Mouse (Mus musculus) embryonic facial prominence, embryonic 12.5 days (tissue): ENCODE results near the gene Acsm4. TPM values are rescaled to one million over a fixed set of nuclear protein-coding genes. Genes with fewer than 3 reads are reported as not detected.

Experiments used
- polyA plus RNA-seq: library from polyadenylated mRNA; unstranded; fragments of >200 nt; fragmentation: Nextera tagmentation; extraction: Ambion mirVana; gene quantifications from 2 replicates; pipeline ENCODE4 v1.2.1, GENCODE M21; 2016

Gene Acsm4
- polyA plus RNA-seq, 1 experiment from 2014 or later, result 5.3 TPM

Other genes with a start within 250 kb of the Acsm4 start
- not detected in 2 replicates for gene Gp2, start 230.7 kb upstream of the Acsm4 start, polyA plus RNA-seq
- not detected in 2 replicates for gene Umod, start 210.7 kb upstream of the Acsm4 start, polyA plus RNA-seq
- gene Acsm5, start 170.6 kb upstream of the Acsm4 start, polyA plus RNA-seq, result not detected in 2 replicates
- not detected in 2 replicates for gene Pdilt, start 166.5 kb upstream of the Acsm4 start, polyA plus RNA-seq
- not detected in 2 replicates for gene Acsm2, start 135.7 kb upstream of the Acsm4 start, polyA plus RNA-seq
- not detected in 2 replicates for gene Acsm1, start 83.0 kb upstream of the Acsm4 start, polyA plus RNA-seq
- 87.5 and 93.7 TPM in 2 replicates for gene Thumpd1, start 30.8 kb downstream of the Acsm4 start, polyA plus RNA-seq
- gene Acsm3, start 70.9 kb downstream of the Acsm4 start, polyA plus RNA-seq, result 0.05 and 0.25 TPM in 2 replicates
- gene Rexo5, start 104.0 kb downstream of the Acsm4 start, polyA plus RNA-seq, result 28.3 and 33.0 TPM in 2 replicates
- gene Eri2, start 104.0 kb downstream of the Acsm4 start, polyA plus RNA-seq, result 30.2 and 30.7 TPM in 2 replicates
- 11.0 and 11.5 TPM in 2 replicates for gene Lyrm1, start 205.8 kb downstream of the Acsm4 start, polyA plus RNA-seq
- gene Dcun1d3, start 206.3 kb downstream of the Acsm4 start, polyA plus RNA-seq, result 12.5 and 13.4 TPM in 2 replicates